Mouse (Mus musculus): ENCODE results near the gene Ankrd33b.

- TF ChIP-seq CTCF (IDR thresholded peaks at IDR 0.05; ENCODE audit: control insufficient read depth, insufficient read depth, insufficient read length): no peak
- no peak for TF ChIP-seq USF1 (IDR thresholded peaks at IDR 0.05; ENCODE audit: low read depth)
Measured at GRCm38 (mm10) chr15:31345366-31345765, 22.2 kb downstream of the Ankrd33b start.
